Mouse (Mus musculus) spleen, postnatal 10 days (tissue): ENCODE measurements around the gene Abhd17a.
"Not testable (repeated sequence)": the region's sequence is repeated elsewhere in the genome, so short reads cannot be mapped to it uniquely, and the experiment has no call there.

Source experiments
- DNase-seq, 2 experiments: peaks; one replicate each; pipeline ENCODE4 v3.0.0; 2021 to 2022; ENCODE audit warnings: low spot score in 2 of 2

The Abhd17a gene

GRCm38 (mm10) chr10:80609269-80609924 is 19.3 kb upstream of the Abhd17a start:
- no peak for DNase-seq

GRCm38 (mm10) chr10:80608435-80608834 is 18.3 kb upstream of the Abhd17a start:
- DNase-seq, result no peak

GRCm38 (mm10) chr10:80606737-80607350 is 16.7 kb upstream of the Abhd17a start:
- no peak for DNase-seq

- peak in 1 of 2 experiments; percentile 30 for DNase-seq
These were observed 16.2 kb upstream of the Abhd17a start for GRCm38 (mm10) chr10:80606306-80606705.

- DNase-seq, result not testable (repeated sequence)
These were observed 15.6 kb upstream of the Abhd17a start, which contains the start of gene Gm49322 for GRCm38 (mm10) chr10:80605721-80606120. Gene Gm49322, plus strand, starts transcription at chr10:80606021.

GRCm38 (mm10) chr10:80604988-80605387 is 14.8 kb upstream of the Abhd17a start:
- no peak for DNase-seq

DNA sequence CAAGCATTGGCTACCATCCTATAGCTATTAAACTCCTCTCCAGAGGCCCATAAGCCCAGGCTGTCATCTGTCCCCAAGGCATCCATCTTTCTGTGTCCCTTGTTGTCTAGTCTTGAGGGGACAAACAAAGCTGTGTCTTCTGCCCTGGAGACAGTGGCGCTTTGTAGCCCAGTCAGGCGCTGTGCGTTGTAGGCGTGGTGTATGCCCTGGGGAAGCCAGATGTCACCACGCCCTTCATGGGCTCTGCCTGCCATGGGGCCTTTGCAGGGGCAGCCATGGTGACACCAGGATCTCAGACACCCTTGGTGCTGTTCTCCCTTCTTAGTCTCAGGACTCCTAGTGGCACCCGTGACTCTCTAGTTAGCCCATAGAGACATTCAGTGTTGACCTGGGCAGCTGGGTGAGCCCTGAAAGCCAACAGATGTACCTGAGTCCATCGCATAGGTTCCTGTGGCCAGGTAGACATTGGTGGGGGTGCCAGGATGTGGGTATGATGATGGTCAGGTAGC is 13.9 kb upstream of the Abhd17a start:
- peak; percentile 55 to 84 for DNase-seq

DNA sequence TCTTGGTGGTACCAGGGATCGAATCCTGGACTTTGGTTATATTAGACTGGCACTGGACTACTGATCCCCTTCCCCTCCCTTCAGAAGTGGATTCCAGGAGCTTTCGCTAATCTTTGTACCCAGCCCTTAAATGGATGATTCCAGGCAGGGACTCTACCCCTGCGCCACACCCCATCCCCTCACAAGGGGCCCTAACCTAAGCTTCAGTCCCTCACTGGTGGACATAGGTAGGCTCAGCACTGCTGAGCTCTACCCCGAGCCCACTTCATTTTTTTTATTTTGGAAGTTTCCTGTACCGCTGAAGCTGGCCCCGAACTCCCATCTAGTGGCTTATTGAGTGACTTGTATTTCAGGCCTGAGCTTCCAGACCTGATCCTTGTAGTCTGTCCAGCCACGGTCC is 13.2 kb upstream of the Abhd17a start:
- peak in 1 of 2 experiments; percentile 29 for DNase-seq

DNA sequence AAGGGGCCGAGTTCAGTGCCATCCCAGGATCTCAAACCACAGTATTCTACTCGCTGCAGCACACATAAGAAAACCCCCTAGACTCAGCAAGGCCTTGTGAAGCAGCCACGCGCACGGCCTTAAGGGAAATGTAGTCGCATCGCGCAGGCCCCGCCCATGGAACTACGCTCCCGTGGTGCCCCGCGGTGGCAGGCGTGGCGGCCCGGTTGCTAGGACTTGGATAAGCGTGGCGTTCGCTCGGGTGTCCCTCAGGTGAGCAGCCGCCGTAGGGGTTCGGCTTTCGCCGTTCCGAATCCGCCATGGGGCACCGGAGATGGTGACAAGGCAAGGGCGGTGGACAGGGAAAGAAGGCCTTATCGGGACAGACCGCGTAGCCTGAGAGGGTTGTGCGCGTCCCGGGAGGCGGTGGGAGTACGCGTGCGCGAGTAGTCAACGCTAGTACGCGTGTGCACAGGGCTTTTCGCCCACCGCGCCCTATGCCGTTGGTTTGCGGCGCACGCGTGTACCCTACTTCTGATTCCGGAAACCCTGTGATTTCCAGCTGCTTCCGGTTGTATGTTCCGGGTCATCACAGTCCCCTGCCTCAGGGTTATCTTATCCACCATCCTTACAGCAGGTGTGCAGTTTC is 12.7 kb upstream of the Abhd17a start, which contains the start of the genes Scamp4 and Adat3:
TSS of gene Scamp4 (plus strand) at position 175 of the 628 bp plus-strand sequence.
TSS of gene Adat3 (plus strand) at position 183 of the 628 bp plus-strand sequence.
- peak; percentile 95 to 96 for DNase-seq

DNA sequence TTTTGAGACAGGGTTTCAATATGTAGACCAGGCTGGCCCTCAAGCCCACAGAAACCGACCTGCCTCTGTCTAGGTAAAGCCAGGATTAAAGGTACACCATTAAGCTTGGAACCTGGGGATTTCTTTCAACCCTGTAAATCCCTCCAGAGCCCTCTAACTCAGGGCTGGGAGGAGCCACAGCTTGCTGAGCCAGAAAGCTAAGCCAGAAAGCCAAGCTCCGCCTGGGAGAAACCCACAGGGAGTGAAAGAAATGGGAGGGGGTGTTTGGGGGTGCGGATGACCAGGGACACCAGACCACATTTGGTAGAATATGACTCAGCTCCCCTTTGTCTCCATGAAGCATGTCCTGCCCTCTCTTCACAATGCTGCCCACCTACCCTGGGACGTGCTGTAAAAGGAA is 6.2 kb upstream of the Abhd17a start:
- no peak for DNase-seq

GRCm38 (mm10) chr10:80589127-80589878 is 838 bp downstream of the Abhd17a start:
- DNase-seq, result peak; percentile 49 to 76

- no peak for DNase-seq
These were observed 2.9 kb downstream of the Abhd17a start for GRCm38 (mm10) chr10:80587305-80587657.

DNA sequence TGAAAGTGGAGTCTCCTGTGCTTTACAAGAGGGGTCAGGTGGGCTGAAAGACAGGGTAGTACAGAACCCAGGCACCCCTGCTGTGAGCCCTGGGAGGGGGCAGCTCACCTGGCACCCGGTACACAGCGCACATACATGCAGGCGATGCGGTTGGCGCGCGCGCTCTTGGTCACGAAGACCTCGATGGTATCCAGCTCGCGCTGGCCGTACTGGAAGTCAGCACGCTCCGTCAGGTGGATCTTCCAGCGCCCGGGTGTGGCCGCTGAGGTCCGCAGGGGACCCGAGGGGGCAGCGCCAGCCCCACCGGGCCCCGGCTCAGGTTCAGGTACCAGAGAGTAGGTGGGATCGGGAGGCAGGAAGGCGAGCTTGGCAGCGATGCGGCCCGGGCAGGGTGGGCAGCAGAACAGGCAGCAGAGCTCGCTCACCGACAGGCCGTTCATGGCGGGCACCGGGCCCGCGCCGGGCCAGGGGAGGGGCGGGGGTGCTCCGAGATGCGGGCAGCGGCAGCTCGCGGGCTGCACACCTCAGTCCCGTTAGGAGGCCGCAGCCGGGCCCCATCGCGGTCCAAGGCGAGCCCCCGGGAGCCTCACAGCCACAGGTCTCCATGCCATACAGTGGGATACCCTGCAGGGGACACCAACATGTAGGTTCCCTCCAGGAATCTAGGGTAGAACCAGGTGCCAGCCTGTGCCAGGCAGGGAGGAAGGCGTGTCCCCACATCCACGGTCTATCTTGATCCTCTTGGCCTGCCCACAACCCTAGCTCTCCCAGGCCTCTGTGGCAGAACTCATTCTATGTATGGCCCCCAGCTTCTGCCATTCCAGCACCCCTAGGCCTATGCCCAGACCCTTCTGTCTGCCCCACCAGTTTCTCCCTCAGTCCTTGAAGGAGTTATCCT is 3.5 kb downstream of the Abhd17a start:
- DNase-seq, result no peak

DNA sequence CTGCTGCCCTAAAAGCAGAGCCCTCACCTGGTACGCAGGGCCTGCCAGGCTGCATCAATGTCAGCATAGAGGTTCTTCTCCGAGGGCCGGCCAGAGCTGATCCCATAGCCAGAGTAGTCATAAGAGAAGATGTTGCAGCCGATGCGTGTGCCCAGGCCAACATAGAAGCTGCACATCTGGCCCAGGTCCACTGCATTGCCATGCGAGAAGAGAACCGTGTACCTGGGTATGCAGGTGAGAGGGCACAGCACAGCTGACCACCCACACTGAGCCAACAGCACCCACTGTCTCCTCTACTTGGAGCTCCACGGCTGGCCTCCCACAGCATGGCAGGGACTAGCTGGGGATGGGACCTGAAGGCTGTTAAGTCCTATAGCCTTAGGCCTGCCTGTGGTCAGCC is 4.6 kb downstream of the Abhd17a start:
- DNase-seq, result no peak

- DNase-seq, result no peak
These were observed 5.2 kb downstream of the Abhd17a start for GRCm38 (mm10) chr10:80584642-80585552.

DNA sequence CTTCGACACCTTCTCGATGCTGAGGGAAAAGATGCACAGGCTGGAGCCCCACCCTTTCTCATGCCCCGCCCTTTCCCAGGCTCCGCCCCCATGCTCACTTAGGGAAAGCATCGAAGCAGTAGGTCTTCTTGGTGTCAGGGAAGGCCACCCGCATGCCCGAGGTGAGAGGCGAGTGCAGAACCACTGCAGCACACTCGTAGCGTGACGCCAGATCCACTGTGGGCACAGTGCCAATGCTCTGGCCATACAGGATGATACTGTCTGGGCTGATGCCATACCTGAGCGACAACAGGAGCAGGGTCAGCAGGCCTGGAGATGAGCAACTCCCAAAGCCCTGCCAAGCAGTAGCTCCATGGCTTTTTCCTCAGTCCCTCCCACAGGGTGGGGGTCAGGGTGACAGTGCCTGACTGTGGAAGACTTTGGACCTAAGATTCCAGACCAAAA is 6.1 kb downstream of the Abhd17a start:
- peak in 1 of 2 experiments; percentile 64 for DNase-seq

DNA sequence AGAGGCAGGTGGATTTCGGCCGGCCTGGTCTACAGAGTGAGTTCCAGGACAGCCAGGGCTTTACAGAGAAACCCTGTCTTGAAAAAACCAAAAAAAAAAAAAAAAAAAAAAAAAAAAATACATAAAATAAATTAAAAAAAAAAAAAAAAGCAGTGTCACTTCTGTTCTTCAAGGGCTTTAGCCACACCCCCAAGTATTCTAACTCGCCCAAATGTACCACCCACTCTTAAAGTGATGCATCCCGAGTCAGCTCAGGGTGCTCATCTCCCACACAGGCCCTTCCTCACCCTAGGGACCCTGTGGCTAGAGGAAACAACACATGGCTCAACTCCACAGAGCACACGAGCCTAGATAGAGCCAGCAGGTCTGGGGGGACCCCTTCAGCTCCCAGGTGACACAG is 7.1 kb downstream of the Abhd17a start:
- DNase-seq, result no peak

DNA sequence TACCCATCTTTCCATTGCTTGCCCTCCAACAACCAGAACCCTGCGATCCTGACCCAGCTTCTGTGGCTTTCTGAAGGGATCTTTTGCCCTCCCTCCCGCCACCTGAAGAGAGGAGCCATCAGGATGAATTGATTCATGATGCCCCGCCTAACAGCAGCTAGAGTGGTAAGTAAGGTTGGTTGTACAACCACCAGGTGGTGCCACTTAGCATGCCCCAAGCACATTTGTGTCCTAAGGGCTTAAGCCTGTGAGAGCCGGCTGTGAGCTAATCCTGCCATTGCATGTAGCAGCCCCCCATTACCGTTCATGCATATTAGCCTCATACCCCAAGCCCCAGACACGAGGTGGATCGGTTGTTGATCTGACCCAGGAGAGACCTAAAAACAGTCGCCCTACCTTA is 11.2 kb downstream of the Abhd17a start:
- peak; percentile 74 to 88 for DNase-seq

DNA sequence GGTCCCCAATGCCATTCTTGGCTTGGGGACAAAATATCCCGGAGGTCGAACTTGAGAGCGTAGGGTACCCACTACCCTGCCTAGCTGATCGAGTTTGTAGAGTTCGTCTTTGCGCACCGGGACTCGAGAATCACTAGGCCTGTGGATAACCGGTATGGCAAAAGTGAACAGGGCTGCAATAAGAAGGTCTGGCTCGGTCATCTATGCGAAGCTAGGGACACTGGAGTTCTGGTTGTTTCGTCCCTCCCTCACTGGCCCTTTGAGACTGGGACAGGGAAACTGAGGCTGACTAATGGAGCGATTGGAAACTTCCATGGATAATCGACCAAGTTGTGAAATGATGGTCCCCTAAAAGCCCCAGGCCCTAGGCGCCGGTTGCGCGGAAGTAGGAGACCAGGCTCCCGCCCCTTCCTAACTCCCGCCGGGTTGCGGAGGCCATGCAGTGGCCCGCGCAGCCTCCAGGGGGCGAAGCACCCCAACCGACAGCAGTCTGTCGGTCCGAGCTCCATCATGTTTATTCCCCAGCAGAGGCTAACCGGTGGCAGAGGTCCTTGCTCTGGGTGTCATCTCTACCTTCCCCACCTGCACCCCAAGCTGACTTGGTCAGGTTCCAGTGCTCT is 11.9 kb downstream of the Abhd17a start:
- peak; percentile 89 to 92 for DNase-seq
